Mouse (Mus musculus): Measurements from ENCODE around the gene Ywhab.

The Ywhab gene

DNA sequence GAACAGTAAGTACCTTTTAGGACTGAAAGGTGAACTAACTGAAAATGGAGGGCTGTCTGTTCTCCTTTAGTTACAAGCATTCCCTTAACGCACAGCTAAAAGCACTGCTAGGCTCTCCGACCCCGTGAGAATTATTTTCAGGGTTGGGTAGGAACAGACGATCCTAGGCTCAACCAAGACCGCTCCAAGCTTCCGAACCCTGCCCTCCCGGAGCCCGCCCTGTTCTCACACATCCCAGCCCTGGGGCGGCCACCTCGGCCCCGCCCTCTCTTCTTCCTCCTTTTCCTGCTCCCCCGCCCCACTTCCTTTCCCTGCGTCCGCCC, at the start of gene Ywhab:
Gene Ywhab (plus strand): TSS at position 307 of the 323 bp plus-strand sequence.
- peak in 1 of 2 experiments; percentile 94 for DNase-seq (ENCODE audit: low spot score in 2 of 2)

DNA sequence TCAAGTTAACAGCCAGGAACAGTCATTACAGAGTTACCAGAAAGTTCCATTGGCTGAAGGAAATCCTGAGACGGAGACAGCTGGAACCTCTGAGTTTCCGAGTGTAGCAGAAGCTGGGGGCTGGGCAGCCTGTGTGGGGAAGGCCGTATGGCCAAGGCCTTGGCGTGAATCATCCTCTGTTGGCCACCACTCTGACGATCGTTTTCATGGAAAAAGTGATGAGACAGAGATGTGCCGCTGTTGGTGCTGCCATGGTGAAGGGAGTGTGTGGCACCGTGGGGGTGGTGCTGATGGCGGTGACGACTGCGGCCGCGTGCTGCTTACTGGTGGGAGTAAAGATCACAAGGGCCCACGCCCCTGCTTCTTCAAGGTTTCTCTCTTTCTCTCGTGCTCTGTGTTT, 48.5 kb upstream of the Ywhab start:
- no peak for DNase-seq (ENCODE audit: low spot score in 2 of 2)

DNA sequence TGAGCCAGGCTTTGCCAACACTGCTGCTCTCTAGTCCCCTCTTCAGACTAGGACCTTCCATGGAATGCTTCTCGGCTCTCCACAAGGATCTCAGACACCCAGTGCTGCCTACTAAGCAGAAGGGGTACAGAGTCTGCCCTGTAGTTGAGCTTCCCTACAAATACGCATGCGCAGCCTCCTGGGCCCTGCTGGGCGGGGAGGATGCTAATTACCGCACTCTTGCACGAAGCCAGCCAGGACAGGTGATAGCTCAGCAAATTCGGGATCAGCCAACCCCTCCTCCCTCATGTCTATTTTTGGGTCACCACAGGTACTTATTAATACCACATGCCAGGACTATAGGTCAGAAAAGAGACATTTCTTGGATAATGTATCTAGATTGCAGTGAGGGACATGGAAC, 46.8 kb upstream of the Ywhab start:
- DNase-seq (ENCODE audit: low spot score in 2 of 2) = no peak

DNA sequence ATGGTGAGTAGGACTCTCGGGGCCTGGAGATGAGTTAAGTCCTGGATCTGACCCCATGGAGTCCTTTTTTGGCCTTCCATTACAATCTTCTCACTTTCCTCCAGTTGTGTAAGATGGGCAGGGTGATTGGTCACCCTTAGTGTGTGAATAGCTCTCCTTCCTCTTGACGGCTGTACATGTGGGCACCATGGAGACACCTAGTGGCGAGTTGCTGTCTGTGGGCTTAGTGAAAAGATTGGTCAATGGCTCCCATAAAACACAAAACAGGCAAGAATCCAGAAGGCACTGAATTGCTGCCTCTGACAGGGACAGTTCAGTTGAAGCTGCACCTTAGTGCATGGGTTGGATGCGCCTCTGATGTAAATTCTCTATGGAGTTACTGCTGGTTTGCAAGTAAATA, 43.0 kb upstream of the Ywhab start:
- DNase-seq (ENCODE audit: low spot score in 2 of 2) = peak in 1 of 2 experiments; percentile 81

DNA sequence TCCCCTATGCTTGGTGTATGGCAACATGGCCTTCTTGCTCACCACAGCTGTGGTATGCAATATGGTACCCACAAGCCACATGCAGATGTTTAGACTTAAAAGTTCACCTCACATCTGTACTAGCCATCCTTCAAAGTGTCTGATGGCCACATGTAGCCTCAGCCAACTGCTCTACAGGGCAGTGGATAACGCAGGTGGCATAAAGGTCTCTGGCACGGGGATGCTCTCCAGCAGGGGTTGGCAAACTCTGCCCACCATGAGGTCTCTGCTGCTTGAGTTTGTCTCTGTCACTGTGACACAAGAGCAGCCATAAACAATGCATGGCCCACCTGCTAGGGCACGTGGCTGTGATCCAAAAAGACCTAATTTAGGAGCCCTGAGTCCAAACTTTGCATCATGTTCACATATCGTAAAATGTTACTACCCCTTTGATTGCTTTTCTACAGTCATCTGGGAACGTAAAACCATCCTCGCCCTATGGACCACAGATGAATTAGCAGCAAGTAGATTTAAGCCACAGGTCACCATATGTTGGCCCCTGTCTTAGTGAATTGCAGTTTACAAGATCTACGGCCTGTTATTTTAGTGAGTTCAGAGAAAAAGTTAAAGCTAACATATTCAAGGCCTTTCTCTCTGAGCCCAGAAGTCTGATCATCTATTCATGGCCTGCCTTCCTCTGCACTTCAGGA, 41.0 kb upstream of the Ywhab start:
- DNase-seq (ENCODE audit: low spot score in 2 of 2) = no peak

DNA sequence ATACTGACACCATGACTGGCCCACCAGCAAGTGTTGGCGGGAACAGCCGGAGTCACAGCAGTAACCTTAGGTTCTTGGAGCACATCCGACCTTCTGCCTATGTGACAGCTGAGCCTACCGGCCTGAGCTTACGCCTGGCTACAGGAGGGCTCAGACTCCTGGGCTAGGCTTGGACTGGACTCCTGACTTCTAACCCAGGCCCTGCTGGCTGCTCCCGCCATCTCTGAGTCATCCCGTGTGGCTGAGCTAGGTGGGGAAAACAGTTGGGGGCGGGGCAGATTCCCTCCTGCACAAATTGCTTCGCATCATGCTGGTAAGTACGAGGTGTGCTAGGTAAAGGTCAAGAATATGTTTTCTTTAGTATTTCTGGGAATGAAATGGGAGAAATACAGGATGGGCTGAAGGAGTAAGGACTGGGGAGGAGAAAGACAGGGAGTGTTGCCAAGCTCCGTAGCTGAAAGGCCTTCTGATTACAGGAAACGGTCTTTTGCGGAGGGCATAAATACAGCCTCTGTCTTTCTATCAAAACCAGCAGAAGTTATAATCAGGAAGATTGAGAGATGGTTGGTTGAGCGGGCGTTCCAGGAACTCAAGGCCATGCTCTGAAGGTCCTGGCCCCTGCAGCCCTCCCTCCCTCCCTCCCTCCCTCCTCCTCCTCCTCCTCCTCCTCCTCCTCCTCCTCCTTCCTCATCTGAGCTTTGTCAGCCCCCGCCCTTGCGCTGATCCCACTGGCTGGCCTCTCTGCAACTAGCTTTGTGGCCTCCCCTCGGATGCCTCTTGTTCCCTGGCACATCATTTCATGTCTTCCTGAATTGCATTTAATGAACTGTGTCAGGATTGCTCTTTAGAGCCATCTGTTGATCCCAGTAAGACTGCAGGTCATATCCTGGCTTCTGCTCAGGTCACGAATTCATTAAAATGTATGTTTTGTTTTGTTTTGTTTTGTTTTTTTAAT, 29.9 kb upstream of the Ywhab start:
- DNase-seq (ENCODE audit: low spot score in 2 of 2) = no peak

DNA sequence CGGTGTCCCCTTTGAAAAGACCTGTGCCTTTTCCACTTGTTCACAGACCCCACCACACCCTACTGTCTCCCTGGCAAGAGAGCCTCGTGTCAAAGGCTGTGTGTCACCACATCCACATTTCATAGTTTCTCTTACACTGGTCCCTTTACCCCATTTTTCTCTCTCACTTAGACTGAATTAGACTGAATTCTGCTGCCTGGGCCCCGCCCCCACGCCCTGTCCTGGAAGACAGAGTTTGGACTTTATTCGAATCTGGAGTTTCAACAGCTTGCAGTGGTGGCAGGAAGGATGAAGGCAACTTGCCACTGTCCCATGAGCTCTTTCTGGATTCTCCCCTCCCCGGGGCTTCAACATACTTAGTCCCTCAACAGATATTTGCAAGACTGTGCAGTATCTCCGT, 29.1 kb upstream of the Ywhab start:
- no peak for DNase-seq (ENCODE audit: low spot score in 2 of 2)

DNA sequence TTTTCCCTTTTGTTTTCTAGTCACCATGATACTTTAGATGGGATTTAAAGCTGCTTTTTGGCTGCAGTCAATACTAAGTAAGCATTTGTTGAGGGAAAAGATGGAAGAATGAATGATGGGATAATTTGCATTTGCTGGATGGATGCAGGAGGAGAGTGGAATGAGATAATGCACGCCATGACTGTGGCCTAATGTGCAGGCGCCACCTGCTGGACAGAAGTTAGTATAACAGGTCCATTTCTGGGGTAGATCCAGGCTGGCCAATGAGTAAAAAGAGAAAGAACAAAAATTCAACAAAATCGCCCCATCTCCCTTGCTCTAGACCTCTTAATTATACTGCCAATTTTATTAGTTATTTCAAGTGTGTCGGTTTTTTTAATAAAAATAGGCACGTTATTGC, 26.2 kb upstream of the Ywhab start:
- peak in 1 of 2 experiments; percentile 75 for DNase-seq (ENCODE audit: low spot score in 2 of 2)

DNA sequence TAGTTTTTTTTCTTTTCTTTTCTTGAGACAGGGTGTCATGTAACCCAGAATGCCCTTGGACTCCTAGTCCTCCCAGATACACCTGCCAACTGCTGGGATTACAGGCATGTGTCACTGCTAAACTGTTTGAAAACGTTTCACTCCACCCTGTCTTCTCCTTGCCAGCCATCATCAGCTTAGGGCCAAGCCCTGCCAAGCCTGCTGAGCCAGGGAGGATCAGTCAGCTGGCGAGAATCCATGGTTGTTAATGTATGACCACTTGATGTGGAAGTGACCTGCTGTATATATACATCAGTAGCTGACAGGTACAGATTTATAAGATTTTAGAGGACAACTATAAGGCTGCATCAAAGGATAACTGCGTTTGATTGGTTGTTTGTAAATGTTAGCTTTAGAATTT, 24.4 kb upstream of the Ywhab start:
- DNase-seq (ENCODE audit: low spot score in 2 of 2) = no peak

DNA sequence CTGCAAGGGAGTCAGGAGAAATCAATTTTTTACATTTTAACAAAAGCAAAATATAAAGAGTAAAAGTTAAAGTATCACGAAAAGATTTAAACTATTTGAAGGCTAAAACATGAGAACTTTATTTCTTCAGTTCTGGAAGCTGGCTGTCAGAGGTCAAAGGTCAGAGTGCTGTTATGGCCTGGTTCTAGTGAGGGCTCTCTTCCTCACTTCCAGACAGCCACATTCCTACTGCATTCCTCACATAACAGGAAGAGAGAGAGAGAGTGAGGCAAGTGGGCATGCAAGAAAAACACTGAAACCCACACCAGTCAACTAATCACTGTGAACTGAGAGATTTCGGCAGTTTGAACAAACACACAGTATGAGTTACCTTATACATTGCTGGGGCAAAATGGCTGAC, 20.7 kb upstream of the Ywhab start:
- DNase-seq (ENCODE audit: low spot score in 2 of 2) = no peak

DNA sequence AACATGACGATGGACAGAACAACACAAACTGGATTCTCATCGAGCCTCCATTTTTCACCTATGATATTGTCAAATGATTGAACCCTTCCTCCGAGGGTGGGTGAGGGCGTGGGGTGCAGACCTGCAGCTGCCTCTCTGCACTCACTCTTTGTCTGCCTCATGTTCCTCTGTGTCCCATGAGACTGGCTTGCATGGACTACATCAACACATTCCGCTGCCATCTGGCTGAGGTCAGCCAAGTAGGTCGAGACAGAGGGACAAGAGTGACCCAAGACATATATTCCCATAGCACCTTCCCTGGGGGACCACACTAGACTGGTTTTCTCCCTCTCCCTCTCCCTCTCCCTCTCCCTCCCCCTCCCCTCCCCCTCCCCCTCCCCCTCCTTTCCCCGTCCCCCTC, 18.3 kb upstream of the Ywhab start:
- no peak for DNase-seq (ENCODE audit: low spot score in 2 of 2)

DNA sequence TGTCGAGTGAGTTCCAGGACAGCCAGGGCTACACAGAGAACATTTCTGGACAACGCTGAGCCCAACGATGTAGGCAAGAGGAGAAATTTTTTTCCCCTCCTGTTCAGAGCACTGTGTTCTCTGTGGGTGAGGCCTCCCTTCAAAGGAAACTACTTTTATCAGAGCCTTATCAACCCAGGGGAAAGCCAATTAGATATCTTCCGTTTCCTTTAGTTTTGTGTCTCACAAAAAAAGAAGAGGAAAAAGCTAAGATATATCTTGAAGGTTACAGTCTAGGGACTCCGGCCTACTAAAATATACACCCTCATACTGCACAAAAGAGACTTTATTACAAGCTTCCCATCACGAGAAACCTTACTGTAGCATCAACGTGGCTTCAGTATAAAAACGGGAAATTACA, 7.5 kb upstream of the Ywhab start:
- no peak for DNase-seq (ENCODE audit: low spot score in 2 of 2)

DNA sequence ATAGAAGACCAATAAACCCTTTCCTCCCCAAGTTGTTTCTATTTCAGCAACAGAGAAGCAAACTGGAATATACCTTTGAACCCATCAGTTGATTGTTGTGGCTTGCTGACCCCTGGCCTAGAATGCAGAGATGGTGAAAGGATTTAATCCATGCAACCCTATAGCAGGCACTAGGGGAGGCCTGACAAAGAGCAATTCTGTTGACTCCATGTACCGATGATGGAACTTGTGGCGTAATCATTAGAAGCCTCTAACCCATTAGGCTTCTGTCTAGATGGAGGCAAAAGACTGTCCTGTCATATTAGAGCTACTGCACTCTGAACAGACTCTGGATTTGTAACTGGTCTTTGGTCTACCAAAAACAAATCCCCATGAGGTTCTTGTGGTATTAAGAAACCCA, 1.9 kb upstream of the Ywhab start:
- no peak for DNase-seq (ENCODE audit: low spot score in 2 of 2)

DNA sequence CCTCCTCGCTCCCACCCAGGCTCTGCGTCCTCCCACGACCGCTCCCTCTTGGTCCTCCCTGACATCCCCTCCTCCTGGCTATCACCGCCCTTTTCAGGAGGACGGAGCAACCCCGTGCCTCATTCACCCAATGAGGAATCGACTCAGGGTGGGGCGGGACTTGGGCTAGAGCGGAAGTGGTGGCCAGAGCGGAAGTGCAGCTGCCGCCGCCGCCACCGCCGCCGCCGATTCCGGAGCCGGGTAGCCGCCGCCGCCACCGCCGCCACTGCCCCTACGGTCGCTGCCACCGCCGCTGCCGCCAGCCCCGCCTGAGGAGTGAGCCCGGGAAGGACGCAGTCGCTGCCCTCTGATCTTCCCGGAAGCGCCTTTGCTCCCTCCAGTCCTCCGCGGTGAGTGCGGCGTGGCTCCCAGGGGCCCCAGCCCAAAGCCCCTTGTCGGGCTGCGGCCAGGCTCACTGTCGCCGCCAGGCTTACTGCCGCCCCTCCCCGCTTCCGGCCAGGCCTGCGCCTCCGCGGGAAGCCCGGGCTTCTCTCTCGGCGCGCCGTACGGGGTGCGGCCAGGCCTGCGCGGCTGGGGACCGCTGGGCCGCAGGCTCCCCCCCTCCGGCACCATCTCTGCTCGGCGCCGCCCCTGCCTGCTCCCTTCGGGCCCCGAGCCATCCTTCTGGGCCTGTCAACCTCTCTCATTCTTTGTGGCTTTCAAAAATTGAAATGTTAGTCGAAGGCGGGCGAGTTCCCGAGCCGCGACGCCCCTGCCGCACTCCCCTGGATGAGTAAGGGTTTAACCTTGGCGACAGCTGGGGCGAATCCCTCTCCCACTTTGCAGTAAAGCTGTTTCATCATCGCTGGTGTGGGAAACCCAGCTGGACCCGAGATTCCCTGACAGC, 460 bp downstream of the Ywhab start:
- DNase-seq (ENCODE audit: low spot score in 2 of 2) = peak; percentile 31 to 89

DNA sequence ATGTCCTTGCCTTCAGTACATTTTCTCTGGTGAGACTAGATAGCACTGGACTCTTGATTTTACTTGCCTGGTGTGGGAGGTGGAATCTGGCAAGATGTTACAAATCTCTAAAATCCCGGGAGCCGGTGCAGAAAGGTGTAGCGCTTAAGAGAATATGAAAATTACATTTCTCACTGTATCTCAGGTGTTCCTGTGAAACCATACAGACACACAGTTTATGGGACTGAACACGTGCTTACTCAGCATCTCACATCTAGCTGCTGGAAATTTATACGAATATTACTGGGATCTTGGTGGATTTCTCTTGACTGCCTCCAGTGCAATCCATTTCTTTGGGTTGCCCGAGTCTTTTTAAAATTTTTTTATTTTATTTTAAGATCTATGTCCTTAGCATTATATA, 1.5 kb downstream of the Ywhab start:
- no peak for DNase-seq (ENCODE audit: low spot score in 2 of 2)

DNA sequence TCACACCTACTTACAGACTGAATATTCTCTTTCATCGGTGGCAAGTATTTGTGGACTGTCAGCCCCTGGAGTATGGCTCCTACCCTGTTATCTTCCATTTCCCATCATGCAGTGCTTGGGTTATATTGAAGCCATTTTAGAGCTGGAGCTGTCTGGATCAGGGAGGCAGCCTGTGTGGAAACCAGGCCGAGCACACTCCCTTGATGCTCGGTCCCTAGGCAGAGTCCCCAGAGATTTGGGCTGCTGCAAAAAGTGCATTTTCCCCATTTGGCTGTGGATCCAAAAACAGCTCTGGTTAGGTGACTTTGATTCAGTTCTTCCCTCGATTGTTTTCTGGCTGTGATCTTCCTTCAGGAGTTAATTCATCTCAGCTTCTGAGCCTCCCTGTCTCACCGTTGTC, 2.1 kb downstream of the Ywhab start:
- no peak for DNase-seq (ENCODE audit: low spot score in 2 of 2)

DNA sequence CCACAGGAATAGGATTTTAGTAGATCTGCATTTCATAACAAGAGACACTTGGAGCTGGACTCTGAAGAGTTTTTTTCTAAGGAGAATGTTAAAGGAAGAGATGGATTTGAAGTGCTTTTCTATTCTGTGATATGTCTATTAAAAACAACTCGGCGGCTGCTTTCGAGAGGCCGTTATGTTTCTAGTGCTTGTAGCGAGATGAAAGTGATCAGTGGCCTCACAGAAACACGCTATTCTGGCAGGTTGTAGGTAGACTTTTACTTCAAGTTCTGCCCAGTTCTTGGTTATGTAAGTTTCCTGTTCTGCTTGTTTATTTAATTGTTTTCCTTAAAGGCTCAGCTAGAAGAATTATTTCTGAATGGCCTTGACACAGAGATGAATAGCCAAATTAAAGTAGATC, 4.2 kb downstream of the Ywhab start:
- no peak for DNase-seq (ENCODE audit: low spot score in 2 of 2)

DNA sequence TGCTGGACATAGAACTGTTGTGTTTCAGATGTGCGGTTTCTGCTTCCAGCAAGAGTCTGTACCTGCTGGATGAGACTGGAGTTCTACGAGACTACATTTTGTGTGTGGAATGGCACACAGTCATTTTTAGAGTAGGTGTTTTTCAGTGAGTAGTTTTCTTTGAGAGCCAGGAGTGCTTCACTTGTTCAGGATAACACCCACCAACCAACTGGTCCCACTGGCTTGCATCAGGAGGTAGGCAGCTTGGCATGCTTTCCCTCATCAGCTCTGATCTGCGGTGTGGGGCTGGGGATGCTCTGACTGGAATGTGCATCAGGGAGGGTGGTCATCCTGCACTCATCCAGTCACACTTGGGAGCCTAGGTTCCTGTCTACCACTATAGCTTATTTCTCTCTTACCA, 7.9 kb downstream of the Ywhab start:
- peak in 1 of 2 experiments; percentile 68 for DNase-seq (ENCODE audit: low spot score in 2 of 2)

DNA sequence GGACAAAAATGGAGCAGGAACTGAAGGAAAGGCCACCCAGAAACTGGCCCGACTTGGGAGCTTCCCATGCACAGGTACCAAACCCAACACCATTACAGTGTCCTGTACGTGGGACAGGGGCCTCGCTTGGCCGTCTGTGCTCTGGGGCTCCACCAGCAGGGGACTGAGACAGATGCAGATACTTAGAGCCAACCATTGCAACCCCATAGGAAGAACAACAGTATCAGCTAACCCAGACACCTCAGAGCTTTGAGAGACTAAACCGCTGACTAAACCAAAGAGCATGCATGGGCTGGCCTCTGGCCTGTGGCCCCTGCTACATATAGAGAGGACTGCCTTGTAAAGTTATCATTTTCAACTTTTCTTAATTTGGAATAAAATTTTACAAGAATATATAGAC, 9.7 kb downstream of the Ywhab start:
- DNase-seq (ENCODE audit: low spot score in 2 of 2) = no peak

DNA sequence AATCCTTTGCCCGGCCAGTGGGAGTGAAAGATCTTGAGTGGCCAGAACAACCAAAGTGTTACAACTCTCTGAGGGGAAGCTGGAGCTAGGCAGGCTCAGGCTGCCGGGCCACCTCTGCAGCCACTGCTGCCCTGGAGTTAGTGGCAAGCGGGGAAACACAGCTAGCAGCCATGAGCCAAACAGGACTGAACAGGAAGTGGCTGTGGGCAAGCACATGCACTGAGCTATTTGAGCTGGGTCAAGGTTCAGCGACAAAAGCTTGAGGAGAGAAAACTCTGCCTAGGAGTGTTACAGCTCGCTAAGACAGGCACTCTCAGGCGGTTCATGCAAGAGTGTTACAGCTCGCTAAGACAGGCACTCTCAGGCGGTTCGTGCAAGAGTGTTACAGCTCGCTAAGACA, 12.2 kb downstream of the Ywhab start:
- DNase-seq (ENCODE audit: low spot score in 2 of 2) = no peak

DNA sequence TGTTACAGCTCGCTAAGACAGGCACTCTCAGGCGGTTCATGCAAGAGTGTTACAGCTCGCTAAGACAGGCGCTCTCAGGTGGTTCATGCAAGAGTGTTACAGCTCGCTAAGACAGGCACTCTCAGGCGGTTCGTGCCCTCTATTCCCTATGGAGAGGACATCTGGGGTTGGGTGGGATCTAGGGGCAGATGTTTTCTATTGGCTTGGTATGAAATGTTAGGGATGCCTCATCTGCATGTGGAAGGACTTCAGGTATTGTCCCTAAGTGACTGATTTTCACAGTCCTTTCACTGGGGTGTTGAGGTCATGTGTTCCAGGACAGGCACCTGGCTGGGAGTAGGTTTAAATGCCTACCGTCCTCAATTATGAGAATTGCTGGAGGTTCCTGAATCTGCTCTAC, 12.8 kb downstream of the Ywhab start:
- no peak for DNase-seq (ENCODE audit: low spot score in 2 of 2)

DNA sequence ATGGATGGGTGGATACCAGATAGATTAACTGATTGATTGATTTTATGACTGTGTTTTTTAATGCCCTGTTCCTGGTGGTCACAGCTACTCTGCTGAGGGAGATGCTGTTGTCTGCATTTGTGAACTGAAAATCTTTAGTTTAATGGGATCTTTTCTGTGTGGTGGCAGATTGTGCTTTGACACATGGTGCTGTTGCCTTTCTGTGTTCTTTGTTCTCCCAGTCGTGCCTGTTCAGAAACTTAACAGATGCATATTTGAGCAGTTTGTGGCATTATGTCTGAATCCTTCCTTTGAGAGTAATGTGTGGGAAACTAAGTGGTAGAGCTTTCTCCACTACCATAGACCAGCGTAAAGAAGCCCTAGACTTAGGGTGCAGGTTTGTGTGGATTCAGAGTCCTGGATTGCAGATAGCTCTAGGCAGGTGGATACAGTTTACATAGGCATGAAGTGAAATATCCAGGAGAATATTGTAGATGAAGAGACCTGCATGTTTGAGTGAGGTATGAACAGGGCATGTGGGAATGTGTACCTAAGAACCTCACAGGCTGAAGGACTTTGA, 13.3 kb downstream of the Ywhab start:
- DNase-seq (ENCODE audit: low spot score in 2 of 2) = no peak

Measured in left cerebral cortex, adult 9 months (tissue).